ENCODE assay signal across 28 mouse cellular contexts in genomic region chr17:84597859-84598258, GRCm38 (mm10). TPM values are rescaled to one million over a fixed set of nuclear protein-coding genes. Genes with fewer than 3 reads are reported as not detected.
DNase-seq lines count a peak whose midpoint lies in the region; ATAC-seq and TF ChIP-seq lines count a peak whose summit lies in the region.
"Had no signal": no experiment of that assay in that cellular context is flagged by ENCODE, and none has a peak within 500 bp of the region (broad histone marks: within the 10 kb centered on the region; RNA-seq: fewer than 3 reads in every experiment).

No protein-coding gene starts in this region.

- peak; percentile 34 for DNase-seq in forebrain, embryonic 11.5 days (ENCODE audit: low spot score)
- no peak for DNase-seq in forebrain, embryonic 10.5 days (ENCODE audit: extremely low spot score, low spot score)
- DNase-seq in intestine, embryonic 14.5 days (ENCODE audit: low spot score) = peak; percentile 16
- DNase-seq in limb, embryonic 10.5 days (ENCODE audit: low spot score) = peak; percentile 29
- DNase-seq in kidney, adult 9 months = no peak
- DNase-seq in gastrocnemius, postnatal 36 days = no peak
- DNase-seq: adrenal gland, adult 2 months; adrenal gland, postnatal 14 days; cerebellum, adult 11 months; cerebellum, adult 2 months; cerebellum, adult 9-11 months; cerebellum, postnatal 36 days; embryo, embryonic 11 days; forebrain, postnatal 0 days; gastrocnemius, adult 2 months; gastrocnemius, postnatal 14 days; heart, postnatal 14 days; heart, postnatal 4 days had no signal

- H3K9me3 ChIP-seq in forebrain, embryonic 11.5 days (ENCODE audit: control insufficient read depth, low read length) = no peaks in the 10 kb centered on the region
- H3K9me3 ChIP-seq in forebrain, embryonic 10.5 days = no peaks in the 10 kb centered on the region
- H3K9me3 ChIP-seq in intestine, embryonic 14.5 days (ENCODE audit: control insufficient read depth, low read length) = no peaks in the 10 kb centered on the region
- H3K9me3 ChIP-seq in intestine, postnatal 0 days (ENCODE audit: control insufficient read depth) = no peaks in the 10 kb centered on the region
- no peaks in the 10 kb centered on the region for H3K9me3 ChIP-seq in limb, embryonic 10.5 days (replicated peaks)
- H3K9me3 ChIP-seq: embryonic facial prominence, embryonic 10.5 days; embryonic facial prominence, embryonic 13.5 days; heart, embryonic 13.5 days had no signal

- no peaks in the 10 kb centered on the region for H3K27me3 ChIP-seq in forebrain, embryonic 11.5 days (ENCODE audit: control insufficient read depth, insufficient read depth, low read length)
- H3K27me3 ChIP-seq in forebrain, embryonic 10.5 days (ENCODE audit: poor library complexity, severe bottlenecking) = no peaks in the 10 kb centered on the region
- no peaks in the 10 kb centered on the region for H3K27me3 ChIP-seq in intestine, embryonic 14.5 days (replicated peaks; ENCODE audit: control insufficient read depth, insufficient read depth, low read length)
- H3K27me3 ChIP-seq in intestine, postnatal 0 days (replicated peaks; ENCODE audit: control insufficient read depth, insufficient read depth, low read length) = no peaks in the 10 kb centered on the region
- H3K27me3 ChIP-seq in limb, embryonic 10.5 days (ENCODE audit: low read depth, poor library complexity, severe bottlenecking) = no peaks in the 10 kb centered on the region
- H3K27me3 ChIP-seq: embryonic facial prominence, embryonic 13.5 days; heart, embryonic 13.5 days had no signal

- H3K36me3 ChIP-seq in forebrain, embryonic 11.5 days (ENCODE audit: control insufficient read depth, insufficient read depth, low read length) = no peaks in the 10 kb centered on the region
- peaks cover 16% of the 10 kb centered on the region for H3K36me3 ChIP-seq in forebrain, embryonic 10.5 days (replicated peaks)
- peaks cover 41% of the 10 kb centered on the region for H3K36me3 ChIP-seq in intestine, embryonic 14.5 days (ENCODE audit: control insufficient read depth, insufficient read depth, low read length)
- H3K36me3 ChIP-seq in intestine, postnatal 0 days (ENCODE audit: control insufficient read depth, insufficient read depth) = no peaks in the 10 kb centered on the region; the same call in 1 of the 2 replicates
- H3K36me3 ChIP-seq in limb, embryonic 10.5 days = peaks cover 14% of the 10 kb centered on the region; the same call in 1 of the 2 replicates

- H3K27ac ChIP-seq in forebrain, embryonic 11.5 days (ENCODE audit: low read depth, low read length) = no peak overlapping the region
- no peak overlapping the region for H3K27ac ChIP-seq in forebrain, embryonic 10.5 days
- H3K27ac ChIP-seq in intestine, embryonic 14.5 days (ENCODE audit: low read depth) = no peak overlapping the region
- no peak overlapping the region for H3K27ac ChIP-seq in intestine, postnatal 0 days (ENCODE audit: low read depth, low read length)
- H3K27ac ChIP-seq in limb, embryonic 10.5 days = no peak overlapping the region
- H3K27ac ChIP-seq: embryonic facial prominence, embryonic 10.5 days; gastrocnemius, adult 2 months; heart, embryonic 13.5 days; hindbrain, embryonic 14.5 days; hindbrain, postnatal 0 days had no signal

- ATAC-seq in forebrain, embryonic 11.5 days (replicated peaks; ENCODE audit: low FRiP score) = no peak
- ATAC-seq in intestine, embryonic 14.5 days (replicated peaks; ENCODE audit: low FRiP score, low TSS enrichment, low read depth) = no peak
- ATAC-seq in intestine, postnatal 0 days = no peak
- ATAC-seq: forebrain, embryonic 14.5 days; forebrain, postnatal 0 days; hindbrain, postnatal 0 days; inflammation-experienced regulatory T-cells, adult 6 months had no signal

- no peaks in the 10 kb centered on the region for H3K4me1 ChIP-seq in forebrain, embryonic 11.5 days (replicated peaks; ENCODE audit: control insufficient read depth, insufficient read depth, low read length)
- H3K4me1 ChIP-seq in forebrain, embryonic 10.5 days = peaks cover 16% of the 10 kb centered on the region
- H3K4me1 ChIP-seq in intestine, embryonic 14.5 days (replicated peaks; ENCODE audit: control insufficient read depth, insufficient read depth, low read length) = peaks cover 4% of the 10 kb centered on the region; the same call in 1 of the 2 replicates
- H3K4me1 ChIP-seq in intestine, postnatal 0 days (replicated peaks; ENCODE audit: control insufficient read depth, insufficient read depth, low read length) = no peaks in the 10 kb centered on the region
- H3K4me1 ChIP-seq in limb, embryonic 10.5 days = peaks cover 23% of the 10 kb centered on the region

- no peak overlapping the region for H3K4me3 ChIP-seq in forebrain, embryonic 11.5 days (ENCODE audit: low read depth, low read length)
- no peak overlapping the region for H3K4me3 ChIP-seq in forebrain, embryonic 10.5 days
- H3K4me3 ChIP-seq in intestine, embryonic 14.5 days (ENCODE audit: low read depth, low read length) = no peak overlapping the region
- H3K4me3 ChIP-seq in intestine, postnatal 0 days (ENCODE audit: low read depth, low read length) = no peak overlapping the region
- H3K4me3 ChIP-seq in limb, embryonic 10.5 days = no peak overlapping the region
- H3K4me3 ChIP-seq: embryonic facial prominence, embryonic 10.5 days; embryonic facial prominence, embryonic 13.5 days; erythroblast, embryonic 14.5 days; gastrocnemius, adult 2 months; heart, embryonic 13.5 days had no signal

- H3K4me2 ChIP-seq in forebrain, embryonic 11.5 days (ENCODE audit: low read depth, low read length, severe bottlenecking) = no peak overlapping the region
- no peak overlapping the region for H3K4me2 ChIP-seq in intestine, embryonic 14.5 days (ENCODE audit: low read length)
- no peak overlapping the region for H3K4me2 ChIP-seq in intestine, postnatal 0 days (replicated peaks; ENCODE audit: low read depth)
- H3K4me2 ChIP-seq: embryonic facial prominence, embryonic 13.5 days; heart, embryonic 13.5 days; hindbrain, embryonic 14.5 days had no signal

- no peak overlapping the region for H3K9ac ChIP-seq in forebrain, embryonic 11.5 days (ENCODE audit: low read length)
- H3K9ac ChIP-seq in intestine, embryonic 14.5 days (ENCODE audit: low read length) = no peak overlapping the region
- no peak overlapping the region for H3K9ac ChIP-seq in intestine, postnatal 0 days (ENCODE audit: low read depth, low read length)
- H3K9ac ChIP-seq: embryonic facial prominence, embryonic 13.5 days; forebrain, postnatal 0 days; heart, embryonic 13.5 days; hindbrain, embryonic 14.5 days had no signal

- intact Hi-C loops in gastrocnemius, postnatal 36 days (cut with DNase I) = no loop called here

- 94% methylated on average over 12 of the region's 12 CpGs for whole genome bisulfite sequencing in forebrain, embryonic 11.5 days
- 91% methylated on average over 12 of the region's 12 CpGs for WGBS in forebrain, embryonic 10.5 days
- 87% methylated on average over 12 of the region's 12 CpGs for WGBS in intestine, embryonic 14.5 days
- 89% methylated on average over 12 of the region's 12 CpGs for WGBS in intestine, postnatal 0 days
- WGBS in limb, embryonic 10.5 days = 92% methylated on average over 12 of the region's 12 CpGs

- no peak for TF ChIP-seq CTCF in intestine, postnatal 0 days (IDR thresholded peaks at IDR 0.05; ENCODE audit: low read depth)

RNA-seq across cellular contexts. Expression of gene Dync2li1, which starts 28.4 kb away (rescaled TPM):
- polyA plus RNA-seq in forebrain, embryonic 11.5 days (2014; fragmentation: Nextera tagmentation; extraction: Ambion mirVana) = 35.0 and 41.8 TPM in 2 replicates
- polyA plus RNA-seq in forebrain, embryonic 10.5 days (2016; fragmentation: Nextera tagmentation; extraction: Ambion mirVana) = 35.5 and 36.0 TPM in 2 replicates
- 29.6 and 31.1 TPM in 2 replicates for polyA plus RNA-seq in intestine, embryonic 14.5 days (2014; fragmentation: Nextera tagmentation; extraction: Ambion mirVana)
- polyA plus RNA-seq in intestine, postnatal 0 days (2015; fragmentation: Nextera tagmentation; extraction: Ambion mirVana) = 10.1 and 11.4 TPM in 2 replicates
- 25.5 and 33.4 TPM in 2 replicates for polyA plus RNA-seq in limb, embryonic 10.5 days (2016; fragmentation: Nextera tagmentation; extraction: Ambion mirVana)
- 1 to 10 TPM; 2.6 to 3.3 TPM for total RNA-seq in gastrocnemius, postnatal 36 days (2021)
- total RNA-seq: MEL had no signal
- polyA plus RNA-seq: erythroblast, embryonic 14.5 days had no signal

Comparison
In these comparisons a context has a peak if more than half of its experiments do, and no peak if none do; other contexts are left out.
1. DNase-seq: peak in forebrain, embryonic 11.5 days (single experiment), intestine, embryonic 14.5 days (single experiment) and limb, embryonic 10.5 days (single experiment); none in forebrain, embryonic 10.5 days (single experiment), kidney, adult 9 months (single experiment) and gastrocnemius, postnatal 36 days (0 of 2).